29 mouse cellular contexts compared by ENCODE assay signal in genomic region chr17:23931157-23931556, GRCm38 (mm10). TPM values are rescaled to one million over a fixed set of nuclear protein-coding genes. Genes with fewer than 3 reads are reported as not detected.
"Had no signal": no experiment of that assay in that cellular context is flagged by ENCODE, and none has a peak within 500 bp of the region (broad histone marks: within the 10 kb centered on the region; RNA-seq: fewer than 3 reads in every experiment).

No protein-coding gene starts in this region.

- H3K4me2 ChIP-seq: kidney, embryonic 15.5 days; liver, embryonic 13.5 days; lung, embryonic 15.5 days; midbrain, embryonic 13.5 days had no signal

- H3K9ac ChIP-seq: kidney, embryonic 15.5 days; liver, embryonic 13.5 days; lung, embryonic 15.5 days; midbrain, embryonic 13.5 days had no signal

- ATAC-seq: intestine, postnatal 0 days; midbrain, embryonic 13.5 days had no signal

- H3K9me3 ChIP-seq: kidney, embryonic 15.5 days; liver, embryonic 13.5 days; lung, embryonic 15.5 days; midbrain, embryonic 10.5 days; midbrain, embryonic 13.5 days had no signal

- H3K27ac ChIP-seq: kidney, embryonic 15.5 days; left cerebral cortex, adult 2 months; liver, embryonic 13.5 days; lung, embryonic 15.5 days; midbrain, embryonic 10.5 days; midbrain, embryonic 13.5 days had no signal

- H3K27me3 ChIP-seq: kidney, embryonic 15.5 days; liver, embryonic 13.5 days; lung, embryonic 15.5 days; midbrain, embryonic 13.5 days had no signal

- H3K4me3 ChIP-seq: kidney, embryonic 15.5 days; left cerebral cortex, adult 2 months; liver, embryonic 13.5 days; lung, embryonic 15.5 days; midbrain, embryonic 10.5 days; midbrain, embryonic 13.5 days had no signal

- H3K36me3 ChIP-seq: kidney, embryonic 15.5 days; liver, embryonic 13.5 days; lung, embryonic 15.5 days; midbrain, embryonic 10.5 days; midbrain, embryonic 13.5 days had no signal

- H3K4me1 ChIP-seq: kidney, embryonic 15.5 days; liver, embryonic 13.5 days; midbrain, embryonic 13.5 days had no signal

- DNase-seq: kidney, adult 8-10 months; kidney, postnatal 10 days; kidney, postnatal 36 days; layer of hippocampus, postnatal 36 days; liver, embryonic 13.5 days; thymus, adult 18-20 months; thymus, postnatal 36 days had no signal

RNA-seq across cellular contexts. Expression of gene Sbp, which starts 10.3 kb away (rescaled TPM):
- total RNA-seq: layer of hippocampus, adult 8-10 months; layer of hippocampus, postnatal 10 days; layer of hippocampus, postnatal 36 days; left cerebral cortex, adult 2 months; left cerebral cortex, postnatal 10 days; left cerebral cortex, postnatal 36 days; liver, adult 2 months; midbrain, postnatal 0 days had no signal
- polyA plus RNA-seq: intestine, postnatal 0 days; kidney, embryonic 15.5 days; limb, embryonic 11.5 days; limb, embryonic 14.5 days; liver, adult 2 months; liver, embryonic 13.5 days; liver, embryonic 16.5 days; lung, embryonic 15.5 days; midbrain, embryonic 10.5 days; midbrain, embryonic 13.5 days; midbrain, postnatal 0 days; neural tube, embryonic 11.5 days; neural tube, embryonic 14.5 days; small intestine, adult 2 months; spleen, adult 2 months; stomach, embryonic 16.5 days; testis, adult 2 months; urinary bladder, adult 2 months had no signal

RNA-seq across cellular contexts. Expression of gene Dcpp3, which starts 13.9 kb away (rescaled TPM):
- total RNA-seq: layer of hippocampus, adult 8-10 months; layer of hippocampus, postnatal 10 days; layer of hippocampus, postnatal 36 days; left cerebral cortex, adult 2 months; left cerebral cortex, postnatal 10 days; left cerebral cortex, postnatal 36 days; liver, adult 2 months; midbrain, postnatal 0 days had no signal
- polyA plus RNA-seq: kidney, embryonic 15.5 days; limb, embryonic 11.5 days; limb, embryonic 14.5 days; liver, adult 2 months; liver, embryonic 13.5 days; liver, embryonic 16.5 days; midbrain, embryonic 10.5 days; midbrain, embryonic 13.5 days; midbrain, postnatal 0 days; neural tube, embryonic 11.5 days; neural tube, embryonic 14.5 days; small intestine, adult 2 months; spleen, adult 2 months; stomach, embryonic 16.5 days; testis, adult 2 months; urinary bladder, adult 2 months had no signal

RNA-seq across cellular contexts. Expression of gene Sbpl, which starts 23.9 kb away (rescaled TPM):
- total RNA-seq: layer of hippocampus, adult 8-10 months; layer of hippocampus, postnatal 10 days; layer of hippocampus, postnatal 36 days; left cerebral cortex, adult 2 months; left cerebral cortex, postnatal 10 days; left cerebral cortex, postnatal 36 days; liver, adult 2 months; midbrain, postnatal 0 days had no signal
- polyA plus RNA-seq: intestine, postnatal 0 days; kidney, embryonic 15.5 days; limb, embryonic 11.5 days; limb, embryonic 14.5 days; liver, adult 2 months; liver, embryonic 13.5 days; liver, embryonic 16.5 days; lung, embryonic 15.5 days; midbrain, embryonic 10.5 days; midbrain, embryonic 13.5 days; midbrain, postnatal 0 days; neural tube, embryonic 11.5 days; neural tube, embryonic 14.5 days; small intestine, adult 2 months; spleen, adult 2 months; stomach, embryonic 16.5 days; testis, adult 2 months; urinary bladder, adult 2 months had no signal

RNA-seq across cellular contexts. Expression of gene Prss30, which starts 49.2 kb away (rescaled TPM):
- total RNA-seq: layer of hippocampus, postnatal 36 days had no signal
- polyA plus RNA-seq: limb, embryonic 11.5 days; liver, embryonic 13.5 days; midbrain, embryonic 10.5 days; midbrain, embryonic 13.5 days; neural tube, embryonic 11.5 days; testis, adult 2 months had no signal

RNA-seq across cellular contexts. Expression of gene Dcpp2, which starts 50.5 kb away (rescaled TPM):
- total RNA-seq: layer of hippocampus, adult 8-10 months; layer of hippocampus, postnatal 10 days; layer of hippocampus, postnatal 36 days; left cerebral cortex, adult 2 months; left cerebral cortex, postnatal 10 days; left cerebral cortex, postnatal 36 days; liver, adult 2 months; midbrain, postnatal 0 days had no signal
- polyA plus RNA-seq: intestine, postnatal 0 days; kidney, embryonic 15.5 days; limb, embryonic 11.5 days; limb, embryonic 14.5 days; liver, adult 2 months; liver, embryonic 13.5 days; liver, embryonic 16.5 days; lung, embryonic 15.5 days; midbrain, embryonic 10.5 days; midbrain, embryonic 13.5 days; midbrain, postnatal 0 days; neural tube, embryonic 11.5 days; neural tube, embryonic 14.5 days; small intestine, adult 2 months; spleen, adult 2 months; stomach, embryonic 16.5 days; testis, adult 2 months; urinary bladder, adult 2 months had no signal
